Mouse (Mus musculus) skeletal muscle tissue, adult 2 months (tissue): ENCODE results near the gene Ly6g6f.
"Not testable (repeated sequence)": the region's sequence is repeated elsewhere in the genome, so short reads cannot be mapped to it uniquely, and the experiment has no call there.

Experiments
- DNase-seq: peaks from one replicate; pipeline ENCODE4 v3.0.0-alpha.2; 2012; ENCODE audit warnings: low read depth, low spot score

The Ly6g6f gene

GRCm38 (mm10) chr17:35085208-35085865, at the start of gene Ly6g6f:
Ly6g6f (minus strand) TSS chr17:35085610.
- DNase-seq, result no peak

GRCm38 (mm10) chr17:35134801-35135590, 49.6 kb upstream of the Ly6g6f start, which contains the start of gene Bag6:
Bag6 (plus strand) TSS chr17:35135178.
- peak; percentile 91 for DNase-seq

- no peak for DNase-seq
Measured at GRCm38 (mm10) chr17:35133517-35133916, 48.1 kb upstream of the Ly6g6f start.

- no peak for DNase-seq
Measured at GRCm38 (mm10) chr17:35132174-35132560, 46.8 kb upstream of the Ly6g6f start.

GRCm38 (mm10) chr17:35131500-35132173, 46.2 kb upstream of the Ly6g6f start, which contains the start of gene Apom:
Apom (minus strand) TSS chr17:35132050.
- DNase-seq, result no peak

- DNase-seq, result no peak
Measured at GRCm38 (mm10) chr17:35131038-35131437, 45.6 kb upstream of the Ly6g6f start.

GRCm38 (mm10) chr17:35128996-35129395, 43.6 kb upstream of the Ly6g6f start:
- no peak for DNase-seq

- DNase-seq, result no peak
Measured at GRCm38 (mm10) chr17:35127017-35127416, 41.6 kb upstream of the Ly6g6f start.

- peak; percentile 60 for DNase-seq
Measured at GRCm38 (mm10) chr17:35126206-35126611, 40.8 kb upstream of the Ly6g6f start, which contains the start of gene D17H6S53E. D17H6S53E (plus strand) TSS chr17:35126373.

- no peak for DNase-seq
Measured at GRCm38 (mm10) chr17:35125578-35125977, 40.2 kb upstream of the Ly6g6f start.

- DNase-seq, result no peak
Measured at GRCm38 (mm10) chr17:35125081-35125480, 39.7 kb upstream of the Ly6g6f start.

GRCm38 (mm10) chr17:35124261-35124896, 39.0 kb upstream of the Ly6g6f start:
- not testable (repeated sequence) for DNase-seq

- DNase-seq, result not testable (repeated sequence)
Measured at GRCm38 (mm10) chr17:35123287-35123686, 37.9 kb upstream of the Ly6g6f start.

- peak; percentile 40 for DNase-seq
Measured at GRCm38 (mm10) chr17:35121871-35122303, 36.5 kb upstream of the Ly6g6f start, which contains the start of gene Csnk2b. Csnk2b (minus strand) TSS chr17:35122053.

GRCm38 (mm10) chr17:35121143-35121799, 35.9 kb upstream of the Ly6g6f start, which contains the start of gene Gpank1:
Gpank1 (plus strand) TSS chr17:35121455.
- peak; percentile 98 for DNase-seq

GRCm38 (mm10) chr17:35120745-35121142, 35.3 kb upstream of the Ly6g6f start:
- peak; percentile 32 for DNase-seq

GRCm38 (mm10) chr17:35115046-35116019, 29.9 kb upstream of the Ly6g6f start, which contains the start of gene Ly6g5b:
Ly6g5b (minus strand) TSS chr17:35115428.
- no peak for DNase-seq

- DNase-seq, result no peak
Measured at GRCm38 (mm10) chr17:35111774-35112173, 26.4 kb upstream of the Ly6g6f start.

- DNase-seq, result no peak
Measured at GRCm38 (mm10) chr17:35108097-35108496, 22.7 kb upstream of the Ly6g6f start, which contains the start of gene Ly6g5c. Ly6g5c (plus strand) TSS chr17:35108279.
